Mouse (Mus musculus): Measurements from ENCODE around the gene Ttll12.

The Ttll12 gene

GRCm38 (mm10) chr15:83594513-83595363 is at the start of gene Ttll12:
Gene Ttll12, minus strand, starts transcription at chr15:83595157.
- DNase-seq (ENCODE audit: low read depth, low spot score): peak; percentile 98

GRCm38 (mm10) chr15:83642518-83642917 is 47.6 kb upstream of the Ttll12 start:
- DNase-seq (ENCODE audit: low read depth, low spot score): no peak

DNA sequence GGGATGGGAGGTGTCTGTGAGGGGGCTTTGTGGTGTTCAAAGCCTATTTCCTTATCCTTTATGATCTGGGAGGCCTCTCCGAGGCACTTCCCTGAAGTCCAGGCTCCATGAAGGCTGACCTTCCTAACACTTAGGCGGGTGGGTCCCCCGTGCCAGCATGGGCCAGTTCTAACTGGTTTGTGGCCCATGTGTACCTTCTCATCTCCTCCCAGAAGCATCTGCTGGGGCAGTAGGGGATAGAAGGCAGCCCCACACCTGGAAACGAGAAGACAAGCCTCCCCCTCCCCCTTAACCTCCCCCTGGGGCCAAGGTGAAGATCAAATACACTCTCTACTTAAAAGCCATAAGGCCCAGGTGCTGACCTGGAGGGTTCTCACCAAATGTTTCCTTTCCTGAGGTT is 45.3 kb upstream of the Ttll12 start:
- no peak for DNase-seq (ENCODE audit: low read depth, low spot score)

GRCm38 (mm10) chr15:83639160-83639559 is 44.2 kb upstream of the Ttll12 start:
- DNase-seq (ENCODE audit: low read depth, low spot score): no peak

DNA sequence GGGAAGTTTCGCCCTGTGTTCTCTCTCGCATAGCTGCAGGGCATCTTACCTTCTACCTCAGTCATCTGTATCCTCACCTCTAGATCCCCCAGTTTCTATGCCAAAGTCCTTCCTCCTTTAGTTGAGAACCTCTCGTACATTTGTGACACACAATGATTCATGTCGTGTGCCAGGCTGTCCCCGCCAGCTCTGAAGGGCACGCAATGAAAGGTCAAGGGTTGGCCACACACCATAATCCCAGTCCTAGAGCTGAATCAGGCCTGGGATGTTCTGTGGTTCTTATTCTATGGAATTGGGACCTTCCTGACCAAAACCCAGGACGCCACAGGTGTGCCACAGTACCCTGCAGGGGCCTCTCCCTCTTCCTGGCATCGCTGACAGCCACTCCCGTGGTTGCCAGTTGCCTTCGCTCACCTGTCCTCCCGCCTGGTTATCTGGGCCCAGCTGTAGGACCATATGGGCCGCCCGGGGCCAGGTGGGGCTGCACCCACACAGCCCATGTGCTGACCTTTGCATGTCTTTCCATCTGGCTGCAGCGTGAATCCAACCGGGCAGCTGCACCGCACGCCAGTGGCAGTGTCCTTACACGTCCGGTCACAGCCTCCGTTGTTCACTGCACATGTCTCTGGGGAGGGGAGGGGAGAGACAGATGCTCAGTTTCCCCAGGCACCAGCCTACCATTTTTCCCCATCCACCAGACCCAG is 43.4 kb upstream of the Ttll12 start:
- no peak for DNase-seq (ENCODE audit: low read depth, low spot score)

- no peak for DNase-seq (ENCODE audit: low read depth, low spot score)
Observed at GRCm38 (mm10) chr15:83636759-83637158, 41.8 kb upstream of the Ttll12 start.

DNA sequence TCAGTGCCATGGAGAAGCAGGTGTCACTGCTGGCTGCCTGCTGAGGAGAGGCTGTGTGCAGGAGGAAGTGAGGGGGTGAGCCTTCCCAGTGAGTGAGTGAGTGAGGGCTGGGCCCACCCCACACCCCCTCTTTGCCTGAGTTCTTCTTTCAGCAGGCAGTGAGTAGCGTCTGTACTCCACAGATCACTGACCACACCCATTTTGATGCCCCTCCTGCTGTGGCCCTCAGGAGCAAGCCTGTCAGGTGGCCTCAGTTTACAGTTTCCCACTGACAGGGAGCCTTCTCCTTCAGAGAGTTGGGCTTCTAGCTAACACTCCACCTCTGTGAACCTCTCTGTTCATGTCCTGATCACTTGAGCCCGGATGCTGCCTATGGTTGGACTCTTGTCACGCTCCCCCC is 40.3 kb upstream of the Ttll12 start:
- peak; percentile 76 for DNase-seq (ENCODE audit: low read depth, low spot score)

- DNase-seq (ENCODE audit: low read depth, low spot score): peak; percentile 45
Observed at GRCm38 (mm10) chr15:83634076-83634475, 39.1 kb upstream of the Ttll12 start.

DNA sequence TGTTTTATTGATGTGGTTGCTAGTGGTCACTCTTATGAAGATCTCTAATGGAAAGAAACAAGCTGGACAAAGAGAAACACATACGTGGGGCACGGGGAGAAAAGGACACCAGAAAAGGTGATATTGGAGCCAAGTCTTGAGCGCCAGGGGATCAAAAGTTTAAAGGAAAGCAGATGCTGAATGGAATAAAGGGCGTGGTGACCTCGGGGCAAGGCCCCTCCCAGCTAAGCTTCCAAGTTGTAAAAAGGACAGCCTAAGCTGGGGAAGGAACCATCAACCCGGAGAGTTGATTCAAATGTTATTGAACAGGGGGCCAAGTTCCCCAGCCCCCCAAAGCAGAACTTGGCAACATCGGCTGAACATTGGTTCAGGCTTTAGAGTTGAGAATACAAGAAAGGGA is 36.1 kb upstream of the Ttll12 start:
- peak; percentile 77 for DNase-seq (ENCODE audit: low read depth, low spot score)

- DNase-seq (ENCODE audit: low read depth, low spot score): peak; percentile 24
Observed at GRCm38 (mm10) chr15:83629716-83630115, 34.8 kb upstream of the Ttll12 start.

DNA sequence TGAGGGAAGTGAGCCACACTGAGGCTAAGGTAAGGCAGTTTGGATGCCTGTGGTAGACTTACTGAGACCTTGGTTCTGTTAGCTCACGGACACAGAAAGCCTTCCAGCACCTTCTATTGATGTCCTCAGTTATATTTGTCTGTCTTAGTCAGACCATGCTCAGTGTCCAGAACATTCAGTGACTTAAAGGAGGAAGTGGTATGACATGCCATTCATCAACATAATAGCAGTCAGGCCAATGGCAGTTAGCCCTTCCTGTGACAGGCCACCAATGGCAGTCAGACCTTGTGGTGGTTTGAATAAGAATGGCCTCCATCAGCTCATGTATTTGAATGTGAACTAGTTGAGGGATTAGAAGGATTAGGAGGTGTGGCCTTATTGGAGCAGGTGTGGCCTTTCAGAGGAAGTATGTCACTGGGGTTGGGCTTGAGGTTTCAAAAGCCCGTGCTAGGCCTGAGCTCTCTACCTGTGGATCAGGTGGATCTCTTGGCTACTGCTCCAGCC is 31.2 kb upstream of the Ttll12 start:
- DNase-seq (ENCODE audit: low read depth, low spot score): peak; percentile 59

DNA sequence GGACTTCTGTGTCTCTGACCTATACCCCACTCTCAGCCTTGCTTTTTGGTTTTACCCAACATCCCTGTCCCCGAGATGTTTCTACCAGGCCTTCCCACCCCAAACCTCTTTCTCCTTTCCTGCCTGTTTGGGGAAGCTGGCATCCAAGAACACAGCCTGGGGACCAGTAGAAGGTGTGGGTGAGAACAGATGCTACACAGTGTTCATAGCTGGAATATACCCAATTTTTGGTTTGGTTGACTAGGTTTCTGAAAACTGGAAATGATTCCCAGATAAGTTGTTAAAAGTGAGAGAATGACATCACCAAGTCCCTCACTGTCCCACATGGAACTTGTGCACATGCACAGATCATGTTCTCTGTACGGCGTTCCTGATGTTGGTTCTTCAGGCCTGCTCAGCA is 20.3 kb upstream of the Ttll12 start:
- no peak for DNase-seq (ENCODE audit: low read depth, low spot score)

DNA sequence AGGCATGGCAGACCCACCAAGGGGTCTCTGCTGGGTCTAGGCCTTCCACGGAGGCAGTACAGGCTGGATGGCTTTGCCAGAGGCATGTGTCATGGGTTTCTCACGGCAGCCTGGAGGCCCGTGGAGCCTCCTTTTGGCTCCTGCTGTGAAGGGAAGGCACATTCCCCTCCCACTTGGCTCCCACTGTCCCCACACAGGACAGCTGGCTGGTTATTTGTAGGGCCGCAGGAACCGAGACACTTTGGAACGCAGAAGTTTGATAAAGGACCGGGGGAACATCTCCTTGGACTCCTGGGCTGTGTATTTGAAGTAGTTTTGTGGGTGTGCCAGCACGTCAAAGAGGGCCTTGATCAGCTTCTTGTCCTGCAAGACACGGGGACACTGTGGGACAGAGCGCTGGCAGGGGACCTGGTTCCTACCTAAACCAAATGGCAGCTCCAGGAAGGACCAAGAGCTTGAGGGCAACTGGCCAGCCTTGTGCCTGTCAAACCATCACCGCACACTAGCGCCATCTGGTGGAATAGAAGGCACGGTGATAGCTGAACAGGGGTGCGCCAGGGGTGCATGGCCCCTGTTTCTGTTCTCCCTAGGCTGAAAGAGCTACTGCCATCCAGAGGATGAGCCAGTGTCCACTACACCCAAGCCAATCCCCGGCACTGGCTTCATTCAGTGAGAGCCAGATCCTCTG is 12.3 kb upstream of the Ttll12 start:
- peak; percentile 70 for DNase-seq (ENCODE audit: low read depth, low spot score)

GRCm38 (mm10) chr15:83606700-83607099 is 11.7 kb upstream of the Ttll12 start:
- DNase-seq (ENCODE audit: low read depth, low spot score): no peak

GRCm38 (mm10) chr15:83606216-83606615 is 11.3 kb upstream of the Ttll12 start:
- DNase-seq (ENCODE audit: low read depth, low spot score): no peak

DNA sequence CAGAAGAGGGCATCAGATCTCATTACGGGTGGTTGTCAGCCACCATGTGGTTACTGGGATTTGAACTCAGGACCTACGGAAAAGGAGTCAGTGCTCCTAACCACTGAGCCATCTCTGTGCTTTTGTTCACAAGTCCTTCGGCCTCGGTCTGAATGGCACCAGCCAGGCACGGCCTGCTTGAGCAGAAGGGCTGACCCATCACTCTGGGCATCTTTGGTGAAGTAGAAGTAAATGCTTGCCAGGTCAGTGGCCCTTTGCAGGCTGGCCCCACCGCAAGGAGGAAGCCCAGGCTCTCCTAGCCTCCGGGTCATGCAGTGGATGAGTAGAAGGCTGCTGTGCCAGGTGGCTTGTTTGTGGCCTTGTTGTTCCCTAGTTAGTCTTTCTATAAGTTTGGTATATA is 8.5 kb upstream of the Ttll12 start:
- no peak for DNase-seq (ENCODE audit: low read depth, low spot score)

- no peak for DNase-seq (ENCODE audit: low read depth, low spot score)
Observed at GRCm38 (mm10) chr15:83603046-83603396, 8.1 kb upstream of the Ttll12 start.

- DNase-seq (ENCODE audit: low read depth, low spot score): no peak
Observed at GRCm38 (mm10) chr15:83602372-83603045, 7.6 kb upstream of the Ttll12 start.

DNA sequence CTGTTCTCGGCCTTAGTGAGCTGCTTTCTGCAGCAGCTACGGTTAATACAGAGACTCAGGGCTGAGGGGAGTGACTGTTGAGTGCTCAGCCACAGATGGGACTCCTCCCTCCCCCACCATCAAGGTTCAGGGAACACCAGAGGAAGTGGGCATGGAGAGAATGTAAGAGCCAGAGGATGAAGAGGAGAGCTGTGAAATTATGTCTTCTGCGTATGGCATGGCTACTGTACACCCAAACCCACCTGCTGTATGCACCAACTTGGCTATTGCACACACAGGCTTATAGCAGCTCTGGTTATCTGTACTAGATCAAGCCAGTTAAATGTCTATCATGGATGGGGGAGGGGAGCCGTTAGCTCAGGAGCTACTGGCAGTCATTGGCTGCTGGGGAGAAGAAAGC is 6.2 kb upstream of the Ttll12 start:
- no peak for DNase-seq (ENCODE audit: low read depth, low spot score)

- DNase-seq (ENCODE audit: low read depth, low spot score): no peak
Observed at GRCm38 (mm10) chr15:83596833-83597232, 1.9 kb upstream of the Ttll12 start.

- no peak for DNase-seq (ENCODE audit: low read depth, low spot score)
Observed at GRCm38 (mm10) chr15:83595364-83595711, 381 bp upstream of the Ttll12 start.

All from ES-CJ7 (cell line).